Mouse (Mus musculus) urinary bladder, postnatal 4 days (tissue): ENCODE results near the gene Ifi206.

Experiments
- DNase-seq, 2 experiments: peaks; one replicate each; pipeline ENCODE4 v3.0.0; 2021 to 2022; ENCODE audit warnings: low spot score in 2 of 2

Ifi206 gene

GRCm38 (mm10) chr1:173418936-173419621 is 71.8 kb downstream of the Ifi206 start:
- no peak for DNase-seq

GRCm38 (mm10) chr1:173418516-173418915 is 72.3 kb downstream of the Ifi206 start:
- DNase-seq = no peak
